Mouse (Mus musculus): ENCODE measurements around the gene Car2. TPM values are rescaled to one million over a fixed set of nuclear protein-coding genes. Genes with fewer than 3 reads are reported as not detected.

Car2 gene
- 29.6 and 31.4 TPM in 2 replicates for polyA plus RNA-seq (2015; fragmentation: Nextera tagmentation; extraction: Ambion mirVana)

DNA sequence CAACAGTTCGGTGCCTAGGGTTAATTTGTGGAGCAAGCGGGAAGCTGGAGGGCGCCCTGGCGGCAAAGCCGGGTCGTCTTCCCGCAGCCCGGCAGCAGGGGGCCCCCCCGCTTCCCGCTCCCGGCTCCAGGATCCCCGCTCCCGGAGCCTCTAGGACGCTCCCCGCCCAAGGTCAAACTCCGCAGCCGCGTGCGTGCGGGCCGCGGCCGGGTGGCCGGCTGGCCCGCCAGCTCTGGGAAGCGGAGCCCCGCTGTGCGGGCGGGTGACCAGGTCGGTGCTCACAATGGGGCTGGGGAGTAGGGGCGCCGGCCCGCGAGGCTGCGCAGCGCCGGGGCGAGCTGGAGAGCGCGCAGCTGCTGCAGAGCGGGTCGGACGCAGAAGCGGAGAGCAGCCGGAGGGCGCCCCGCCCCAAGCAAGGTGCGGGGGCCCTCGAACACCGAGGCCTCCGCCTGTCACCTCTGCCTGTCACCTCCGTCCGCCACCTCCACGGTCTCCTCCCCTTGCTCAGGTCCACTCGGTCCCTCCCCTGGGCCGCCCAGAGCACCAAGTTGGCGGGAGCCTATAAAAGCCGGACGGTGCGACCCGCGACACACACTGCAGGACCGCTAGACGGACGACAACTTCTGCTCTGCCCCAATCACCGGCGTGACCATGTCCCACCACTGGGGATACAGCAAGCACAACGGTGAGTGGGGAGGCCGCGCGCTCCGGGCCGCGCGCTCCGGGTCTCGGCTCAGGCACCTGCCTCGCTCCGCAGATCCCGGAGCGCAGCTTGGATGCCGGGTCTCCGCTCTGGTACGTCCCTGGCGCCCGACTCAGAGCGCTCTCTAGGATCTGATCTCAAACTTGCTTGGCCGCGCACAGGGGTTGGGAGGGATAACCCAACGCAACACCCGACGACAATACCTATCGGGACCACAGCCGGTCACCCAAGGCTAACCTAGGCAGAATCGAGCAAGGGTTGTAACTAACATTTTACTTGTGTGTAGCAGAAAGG is at the start of gene Car2:
Car2 (plus strand) TSS at position 172 of the 997 bp plus-strand sequence.
- peak within 1 kb of the TSS; percentile 78 for H3K4me3 ChIP-seq
- WGBS: under 1% methylated on average over 75 of the region's 95 CpGs
- peak; percentile 93 for ATAC-seq (ENCODE audit: low FRiP score)
- peaks cover 9% of the 10 kb centered on the region for H3K27me3 ChIP-seq
- H3K36me3 ChIP-seq: no peaks in the 10 kb centered on the region
- H3K9ac ChIP-seq: peak within 1 kb of the TSS; percentile 79
- H3K9me3 ChIP-seq: no peaks in the 10 kb centered on the region
- peak within 1 kb of the TSS; percentile 77 for H3K4me2 ChIP-seq
- peak within 1 kb of the TSS; percentile 64 for H3K27ac ChIP-seq
- no peaks in the 10 kb centered on the region for H3K4me1 ChIP-seq (replicated peaks)

GRCm38 (mm10) chr3:14838936-14839335 is 47.1 kb upstream of the Car2 start:
- no peaks in the 10 kb centered on the region for H3K9me3 ChIP-seq
- no peak overlapping the region for H3K27ac ChIP-seq
- H3K4me2 ChIP-seq: no peak overlapping the region
- H3K36me3 ChIP-seq: no peaks in the 10 kb centered on the region
- WGBS: 100% methylated on average over 1 of the region's 1 CpGs
- no peak overlapping the region for H3K4me3 ChIP-seq
- H3K4me1 ChIP-seq (replicated peaks): no peaks in the 10 kb centered on the region
- no peak for ATAC-seq (ENCODE audit: low FRiP score)
- H3K9ac ChIP-seq: no peak overlapping the region
- H3K27me3 ChIP-seq: no peaks in the 10 kb centered on the region

DNA sequence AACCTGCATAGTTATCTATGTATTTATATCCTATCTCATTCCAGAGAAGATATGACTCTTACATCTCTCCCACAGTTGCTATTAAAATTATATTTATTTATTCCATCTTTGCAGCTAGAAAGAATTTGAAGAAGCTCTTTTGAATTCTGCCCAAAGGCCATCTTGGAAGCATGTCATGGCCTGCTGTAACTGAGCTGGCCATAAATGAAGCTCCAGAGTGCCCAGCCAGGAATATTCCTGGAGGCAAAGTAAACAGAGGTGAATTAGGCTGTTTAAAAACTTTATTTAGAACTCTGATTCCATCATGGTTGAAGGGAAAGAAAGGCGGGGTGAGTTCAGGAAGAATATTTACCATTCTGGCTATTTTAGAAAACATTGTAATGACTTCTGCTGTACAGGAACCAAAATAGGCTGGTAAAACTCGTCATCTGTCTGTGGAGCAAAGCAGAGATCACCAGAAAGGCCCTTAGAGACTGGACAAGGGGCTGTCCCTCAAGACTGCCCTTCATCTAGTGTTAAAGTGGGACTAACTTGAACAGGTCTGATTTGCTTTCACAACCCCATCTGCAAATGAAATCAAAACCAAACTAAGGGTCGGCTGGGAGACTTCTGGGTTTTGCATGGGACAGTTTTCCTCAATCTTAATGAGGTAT is 46.5 kb upstream of the Car2 start:
- Histone ChIP-seq H3K4me3 (no peak overlapping the region), H3K4me1 (replicated peaks) (no peaks in the 10 kb centered on the region), H3K27ac (no peak overlapping the region), H3K27me3 (no peaks in the 10 kb centered on the region), H3K36me3 (no peaks in the 10 kb centered on the region), H3K9ac (no peak overlapping the region), H3K9me3 (no peaks in the 10 kb centered on the region), H3K4me2 (no peak overlapping the region)
- no peak for ATAC-seq (ENCODE audit: low FRiP score)
- WGBS: 86% methylated on average over 3 of the region's 3 CpGs

GRCm38 (mm10) chr3:14848587-14849254 is 37.4 kb upstream of the Car2 start:
- ATAC-seq (ENCODE audit: low FRiP score): no peak
- no peaks in the 10 kb centered on the region for H3K9me3 ChIP-seq
- H3K4me1 ChIP-seq (replicated peaks): no peaks in the 10 kb centered on the region
- H3K4me3 ChIP-seq: no peak overlapping the region
- 90% methylated on average over 2 of the region's 2 CpGs for WGBS
- H3K4me2 ChIP-seq: no peak overlapping the region
- no peaks in the 10 kb centered on the region for H3K36me3 ChIP-seq
- H3K27ac ChIP-seq: no peak overlapping the region
- no peak overlapping the region for H3K9ac ChIP-seq
- no peaks in the 10 kb centered on the region for H3K27me3 ChIP-seq

DNA sequence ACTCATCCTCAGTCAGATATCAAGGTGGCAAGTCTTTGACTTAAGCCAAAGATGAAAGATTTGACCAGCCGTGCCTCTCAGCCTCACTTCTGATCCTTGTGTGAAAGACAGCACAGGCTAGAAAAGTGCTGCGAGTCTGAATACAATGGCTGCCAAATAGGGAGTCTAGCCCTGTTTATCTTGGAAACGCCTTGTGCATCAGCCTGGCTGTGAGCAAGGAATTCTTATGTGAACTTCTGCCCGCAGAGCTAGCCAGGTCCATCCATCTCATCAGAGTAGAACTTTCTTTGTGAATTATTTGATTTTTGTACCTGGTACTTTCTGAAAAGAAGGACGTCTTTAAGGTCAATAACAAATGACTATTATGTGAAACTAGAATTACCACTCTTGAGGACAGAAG is 32.1 kb upstream of the Car2 start:
- Histone ChIP-seq H3K4me3 (no peak overlapping the region), H3K36me3 (no peaks in the 10 kb centered on the region), H3K27me3 (no peaks in the 10 kb centered on the region), H3K9me3 (no peaks in the 10 kb centered on the region), H3K4me2 (no peak overlapping the region), H3K27ac (no peak overlapping the region), H3K4me1 (replicated peaks) (no peaks in the 10 kb centered on the region), H3K9ac (no peak overlapping the region)
- ATAC-seq (ENCODE audit: low FRiP score): no peak
- WGBS: 75% methylated on average over 5 of the region's 5 CpGs

GRCm38 (mm10) chr3:14854446-14854845 is 31.6 kb upstream of the Car2 start:
- no peak overlapping the region for H3K4me2 ChIP-seq
- H3K36me3 ChIP-seq: no peaks in the 10 kb centered on the region
- no peak for ATAC-seq (ENCODE audit: low FRiP score)
- H3K4me1 ChIP-seq (replicated peaks): no peaks in the 10 kb centered on the region
- H3K4me3 ChIP-seq: no peak overlapping the region
- no peak overlapping the region for H3K9ac ChIP-seq
- no peak overlapping the region for H3K27ac ChIP-seq
- H3K27me3 ChIP-seq: no peaks in the 10 kb centered on the region
- no peaks in the 10 kb centered on the region for H3K9me3 ChIP-seq
- WGBS: 74% methylated on average over 1 of the region's 1 CpGs

GRCm38 (mm10) chr3:14857874-14858273 is 28.2 kb upstream of the Car2 start:
- H3K9ac ChIP-seq: no peak overlapping the region
- H3K27me3 ChIP-seq: no peaks in the 10 kb centered on the region
- no peak overlapping the region for H3K27ac ChIP-seq
- peaks cover 10% of the 10 kb centered on the region for H3K4me1 ChIP-seq (replicated peaks)
- no peak overlapping the region for H3K4me3 ChIP-seq
- H3K36me3 ChIP-seq: no peaks in the 10 kb centered on the region
- no peak overlapping the region for H3K4me2 ChIP-seq
- ATAC-seq (ENCODE audit: low FRiP score): no peak
- 84% methylated on average over 3 of the region's 3 CpGs for WGBS
- H3K9me3 ChIP-seq: no peaks in the 10 kb centered on the region

- H3K9me3 ChIP-seq: no peaks in the 10 kb centered on the region
- H3K9ac ChIP-seq: no peak overlapping the region
- WGBS: 76% methylated on average over 3 of the region's 3 CpGs
- 0 out of 2 replicates have a peak, but pooled peaks cover 4% of the 10 kb centered on the region for H3K27me3 ChIP-seq
- H3K4me2 ChIP-seq: no peak overlapping the region
- H3K36me3 ChIP-seq: no peaks in the 10 kb centered on the region
- H3K4me1 ChIP-seq (replicated peaks): peaks cover 16% of the 10 kb centered on the region
- no peak for ATAC-seq (ENCODE audit: low FRiP score)
- H3K4me3 ChIP-seq: no peak overlapping the region
- H3K27ac ChIP-seq: no peak overlapping the region
These were observed 25.8 kb upstream of the Car2 start for GRCm38 (mm10) chr3:14860291-14860690.

DNA sequence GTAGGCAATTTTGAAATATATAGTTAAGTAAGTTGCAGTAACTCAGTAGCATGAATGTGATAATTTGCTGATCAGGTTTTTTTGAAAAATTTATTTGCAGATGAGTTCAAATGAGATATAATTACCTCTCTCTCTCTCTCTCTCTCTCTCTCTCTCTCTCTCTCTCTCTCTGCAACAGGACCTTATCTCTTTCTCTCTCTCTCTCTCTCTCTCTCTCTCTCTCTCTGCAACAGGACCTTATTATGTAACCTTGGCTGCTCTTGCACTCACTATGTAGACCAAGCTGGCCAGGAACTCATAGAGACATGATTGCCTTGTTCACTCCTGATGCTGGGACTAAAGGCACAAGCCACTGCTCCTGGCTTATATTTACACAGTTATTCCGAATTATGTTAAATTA is 24.9 kb upstream of the Car2 start:
- ATAC-seq (ENCODE audit: low FRiP score): no peak
- peaks cover 16% of the 10 kb centered on the region for H3K4me1 ChIP-seq (replicated peaks)
- H3K4me3 ChIP-seq: no peak overlapping the region
- no peak overlapping the region for H3K9ac ChIP-seq
- H3K27ac ChIP-seq: no peak overlapping the region
- no peak overlapping the region for H3K4me2 ChIP-seq
- WGBS: 90% methylated on average over 1 of the region's 1 CpGs
- H3K36me3 ChIP-seq: no peaks in the 10 kb centered on the region
- H3K27me3 ChIP-seq: 0 out of 2 replicates have a peak, but pooled peaks cover 4% of the 10 kb centered on the region
- H3K9me3 ChIP-seq: no peaks in the 10 kb centered on the region

DNA sequence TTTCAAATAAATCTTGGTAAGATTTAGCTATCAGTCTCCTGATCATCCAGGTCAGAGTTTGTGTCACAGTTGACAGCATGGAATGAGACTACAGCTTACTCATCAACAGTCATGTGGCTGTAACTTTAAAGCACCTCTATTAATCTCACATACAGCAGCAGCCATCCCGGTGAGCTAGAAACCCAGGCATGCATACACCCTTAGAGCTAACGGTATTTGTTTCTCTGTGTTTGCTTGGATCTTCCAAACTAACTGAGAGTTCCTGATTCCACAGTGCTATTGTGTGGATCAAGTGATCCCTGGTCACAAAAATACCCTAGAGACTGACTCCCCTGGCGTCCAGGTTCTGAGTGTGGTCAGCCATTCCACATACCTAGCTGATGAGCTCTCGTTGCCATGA is 24.3 kb upstream of the Car2 start:
- H3K27me3 ChIP-seq: 0 out of 2 replicates have a peak, but pooled peaks cover 4% of the 10 kb centered on the region
- H3K36me3 ChIP-seq: no peaks in the 10 kb centered on the region
- no peak overlapping the region for H3K27ac ChIP-seq
- no peak for ATAC-seq (ENCODE audit: low FRiP score)
- 18% methylated on average over 4 of the region's 4 CpGs for WGBS
- H3K9me3 ChIP-seq: no peaks in the 10 kb centered on the region
- H3K4me3 ChIP-seq: no peak overlapping the region
- H3K9ac ChIP-seq: no peak overlapping the region
- peaks cover 16% of the 10 kb centered on the region for H3K4me1 ChIP-seq (replicated peaks)
- peak overlapping the region; percentile 89 for H3K4me2 ChIP-seq

- peak; percentile 89 for ATAC-seq (ENCODE audit: low FRiP score)
- no peaks in the 10 kb centered on the region for H3K9me3 ChIP-seq
- H3K27ac ChIP-seq: no peak overlapping the region
- peak overlapping the region; percentile 70 for H3K9ac ChIP-seq
- peak overlapping the region; percentile 89 for H3K4me2 ChIP-seq
- H3K4me3 ChIP-seq: peak overlapping the region; percentile 44
- under 1% methylated on average over 9 of the region's 9 CpGs for WGBS
- H3K4me1 ChIP-seq (replicated peaks): peaks cover 16% of the 10 kb centered on the region
- H3K36me3 ChIP-seq: no peaks in the 10 kb centered on the region
- 0 out of 2 replicates have a peak, but pooled peaks cover 4% of the 10 kb centered on the region for H3K27me3 ChIP-seq
These were observed 23.4 kb upstream of the Car2 start for GRCm38 (mm10) chr3:14862654-14863021.
